Mouse (Mus musculus): ENCODE results near the gene 1300017J02Rik. TPM values are rescaled to one million over a fixed set of nuclear protein-coding genes. Genes with fewer than 3 reads are reported as not detected.

The 1300017J02Rik gene
- polyA plus RNA-seq, 1 experiment = 0.30 TPM

GRCm38 (mm10) chr9:103286901-103287422, 17.9 kb downstream of the 1300017J02Rik start:
- Histone ChIP-seq H3K4me3 (ENCODE audit: insufficient read depth, poor library complexity, severe bottlenecking) (no peak overlapping the region), H3ac (ENCODE audit: control insufficient read depth, insufficient read length, low read depth) (no peak overlapping the region), H3K79me2 (ENCODE audit: control insufficient read depth, insufficient read depth) (no peaks in the 10 kb centered on the region), H3K27me3 (ENCODE audit: control insufficient read depth, insufficient read depth, insufficient read length) (no peaks in the 10 kb centered on the region), H3K36me3 (ENCODE audit: control insufficient read depth, insufficient read depth) (no peaks in the 10 kb centered on the region), H3K79me3 (ENCODE audit: low read depth) (no peaks in the 10 kb centered on the region)
- TF ChIP-seq CTCF (IDR thresholded peaks at IDR 0.05; ENCODE audit: control insufficient read depth, insufficient read depth, insufficient read length) (no peak), MYOG (IDR thresholded peaks at IDR 0.05; ENCODE audit: control insufficient read depth, extremely low read depth, insufficient read length) (no peak), MAX (IDR thresholded peaks at IDR 0.05) (no peak), USF1 (IDR thresholded peaks at IDR 0.05; ENCODE audit: low read depth) (no peak)

GRCm38 (mm10) chr9:103286396-103286795, 18.5 kb downstream of the 1300017J02Rik start:
- no peak overlapping the region for H3K4me3 ChIP-seq (ENCODE audit: insufficient read depth, poor library complexity, severe bottlenecking)
- H3K79me3 ChIP-seq (ENCODE audit: low read depth) = no peaks in the 10 kb centered on the region
- H3ac ChIP-seq (ENCODE audit: control insufficient read depth, insufficient read length, low read depth) = no peak overlapping the region
- no peaks in the 10 kb centered on the region for H3K36me3 ChIP-seq (ENCODE audit: control insufficient read depth, insufficient read depth)
- TF ChIP-seq MYOG (IDR thresholded peaks at IDR 0.05; ENCODE audit: control insufficient read depth, extremely low read depth, insufficient read length) (no peak), USF1 (IDR thresholded peaks at IDR 0.05; ENCODE audit: low read depth) (no peak), FOSL1 (IDR thresholded peaks at IDR 0.05; ENCODE audit: insufficient read depth, low read length, poor library complexity, severe bottlenecking) (no peak), CEBPB (IDR thresholded peaks at IDR 0.05; ENCODE audit: low read depth) (no peak), CTCF (IDR thresholded peaks at IDR 0.05; ENCODE audit: control insufficient read depth, insufficient read depth, insufficient read length) (no peak), MYOD1 (IDR thresholded peaks at IDR 0.05; ENCODE audit: control insufficient read depth, insufficient read length, low read depth) (no peak)
- H3K79me2 ChIP-seq (ENCODE audit: control insufficient read depth, insufficient read depth) = no peaks in the 10 kb centered on the region
- no peaks in the 10 kb centered on the region for H3K27me3 ChIP-seq (ENCODE audit: control insufficient read depth, insufficient read depth, insufficient read length)

GRCm38 (mm10) chr9:103276876-103277275, 28.0 kb downstream of the 1300017J02Rik start:
- Histone ChIP-seq H3K36me3 (ENCODE audit: control insufficient read depth, insufficient read depth) (no peaks in the 10 kb centered on the region), H3K4me3 (ENCODE audit: insufficient read depth, poor library complexity, severe bottlenecking) (no peak overlapping the region), H3ac (ENCODE audit: control insufficient read depth, insufficient read length, low read depth) (no peak overlapping the region), H3K79me2 (ENCODE audit: control insufficient read depth, insufficient read depth) (no peaks in the 10 kb centered on the region), H3K79me3 (ENCODE audit: low read depth) (no peaks in the 10 kb centered on the region), H3K27me3 (ENCODE audit: control insufficient read depth, insufficient read depth, insufficient read length) (peaks cover 18% of the 10 kb centered on the region)
- no peak for TF ChIP-seq CEBPB (IDR thresholded peaks at IDR 0.05; ENCODE audit: low read depth)
- no peak for TF ChIP-seq FOSL1 (IDR thresholded peaks at IDR 0.05; ENCODE audit: insufficient read depth, low read length, poor library complexity, severe bottlenecking)
- no peak for TF ChIP-seq MYOG (IDR thresholded peaks at IDR 0.05; ENCODE audit: control insufficient read depth, extremely low read depth, insufficient read length)
- no peak for TF ChIP-seq CTCF (IDR thresholded peaks at IDR 0.05; ENCODE audit: control insufficient read depth, insufficient read depth, insufficient read length)
- TF ChIP-seq MAX (IDR thresholded peaks at IDR 0.05) = no peak
- TF ChIP-seq MYOD1 (IDR thresholded peaks at IDR 0.05; ENCODE audit: control insufficient read depth, insufficient read length, low read depth) = no peak
- no peak for TF ChIP-seq USF1 (IDR thresholded peaks at IDR 0.05; ENCODE audit: low read depth)

GRCm38 (mm10) chr9:103275676-103276075, 29.2 kb downstream of the 1300017J02Rik start:
- Histone ChIP-seq H3K4me3 (ENCODE audit: insufficient read depth, poor library complexity, severe bottlenecking) (no peak overlapping the region), H3ac (ENCODE audit: control insufficient read depth, insufficient read length, low read depth) (no peak overlapping the region), H3K36me3 (ENCODE audit: control insufficient read depth, insufficient read depth) (no peaks in the 10 kb centered on the region), H3K27me3 (ENCODE audit: control insufficient read depth, insufficient read depth, insufficient read length) (peaks cover 26% of the 10 kb centered on the region), H3K79me2 (ENCODE audit: control insufficient read depth, insufficient read depth) (no peaks in the 10 kb centered on the region), H3K79me3 (ENCODE audit: low read depth) (no peaks in the 10 kb centered on the region)
- no peak for TF ChIP-seq USF1 (IDR thresholded peaks at IDR 0.05; ENCODE audit: low read depth)
- TF ChIP-seq FOSL1 (IDR thresholded peaks at IDR 0.05; ENCODE audit: insufficient read depth, low read length, poor library complexity, severe bottlenecking) = no peak
- no peak for TF ChIP-seq CEBPB (IDR thresholded peaks at IDR 0.05; ENCODE audit: low read depth)
- TF ChIP-seq MYOD1 (IDR thresholded peaks at IDR 0.05; ENCODE audit: control insufficient read depth, insufficient read length, low read depth) = no peak
- no peak for TF ChIP-seq MYOG (IDR thresholded peaks at IDR 0.05; ENCODE audit: control insufficient read depth, extremely low read depth, insufficient read length)

GRCm38 (mm10) chr9:103274819-103275218, 30.1 kb downstream of the 1300017J02Rik start:
- Histone ChIP-seq H3K79me2 (ENCODE audit: control insufficient read depth, insufficient read depth) (no peaks in the 10 kb centered on the region), H3K4me3 (ENCODE audit: insufficient read depth, poor library complexity, severe bottlenecking) (no peak overlapping the region), H3K27me3 (ENCODE audit: control insufficient read depth, insufficient read depth, insufficient read length) (peaks cover 30% of the 10 kb centered on the region), H3K79me3 (ENCODE audit: low read depth) (no peaks in the 10 kb centered on the region), H3ac (ENCODE audit: control insufficient read depth, insufficient read length, low read depth) (no peak overlapping the region), H3K36me3 (ENCODE audit: control insufficient read depth, insufficient read depth) (no peaks in the 10 kb centered on the region)
- no peak for TF ChIP-seq MAX (IDR thresholded peaks at IDR 0.05)
- peak; percentile 67 for TF ChIP-seq CEBPB (IDR thresholded peaks at IDR 0.05; ENCODE audit: low read depth)

- Histone ChIP-seq H3K79me3 (ENCODE audit: low read depth) (no peaks in the 10 kb centered on the region), H3K27me3 (ENCODE audit: control insufficient read depth, insufficient read depth, insufficient read length) (peaks cover 42% of the 10 kb centered on the region), H3K36me3 (ENCODE audit: control insufficient read depth, insufficient read depth) (no peaks in the 10 kb centered on the region), H3K4me3 (ENCODE audit: insufficient read depth, poor library complexity, severe bottlenecking) (no peak overlapping the region), H3ac (ENCODE audit: control insufficient read depth, insufficient read length, low read depth) (no peak overlapping the region), H3K79me2 (ENCODE audit: control insufficient read depth, insufficient read depth) (no peaks in the 10 kb centered on the region)
- no peak for TF ChIP-seq MYOD1 (IDR thresholded peaks at IDR 0.05; ENCODE audit: control insufficient read depth, insufficient read length, low read depth)
These were observed 33.8 kb downstream of the 1300017J02Rik start for GRCm38 (mm10) chr9:103271104-103271503.
